Mouse (Mus musculus) lung, embryonic 14.5 days (tissue): ENCODE results near the gene Sox5. TPM values are rescaled to one million over a fixed set of nuclear protein-coding genes. Genes with fewer than 3 reads are reported as not detected.

Source experiments
- ATAC-seq: fragments of 200-750 bp; cut with Nextera tagmentation; 2 replicates; pipeline ENCODE4 v1.8.0; 2017; ENCODE audit warnings: mild to moderate bottlenecking, moderate TSS enrichment, moderate library complexity; ENCODE audit not compliant: insufficient read depth
- DNase-seq: peaks from one replicate; pipeline ENCODE4 v3.0.0-alpha.2; 2015
- H3K27ac ChIP-seq: fragments of 300-500 bp; sonication (generic); 2 replicates; pipeline ENCODE4 v1.5.1; 2014; ENCODE audit warnings: low read depth, mild to moderate bottlenecking, moderate library complexity
- H3K27me3 ChIP-seq: fragments of 300-500 bp; sonication (generic); 2 replicates; pipeline ENCODE4 v1.6.1; 2014; ENCODE audit warnings: low read length, control low read depth; ENCODE audit not compliant: insufficient read depth
- H3K36me3 ChIP-seq: fragments of 300-500 bp; sonication (generic); 2 replicates; pipeline ENCODE4 v1.6.1; 2014; ENCODE audit warnings: control low read depth; ENCODE audit not compliant: insufficient read depth
- H3K4me1 ChIP-seq: fragments of 300-500 bp; sonication (generic); 2 replicates; pipeline ENCODE4 v1.6.1; 2014; ENCODE audit warnings: antibody characterized with exemption, control low read depth; ENCODE audit not compliant: insufficient read depth
- H3K4me2 ChIP-seq: fragments of 300-500 bp; sonication (generic); 2 replicates; pipeline ENCODE4 v1.6.1; 2014; ENCODE audit warnings: mild to moderate bottlenecking
- H3K4me3 ChIP-seq: fragments of 300-500 bp; sonication (generic); 2 replicates; pipeline ENCODE4 v1.5.1; 2014; ENCODE audit warnings: low read depth, low read length
- H3K9ac ChIP-seq: fragments of 300-500 bp; sonication (generic); 2 replicates; pipeline ENCODE4 v1.6.1; 2014
- H3K9me3 ChIP-seq: fragments of 300-500 bp; sonication (generic); 2 replicates; pipeline ENCODE4 v1.6.1; 2016; ENCODE audit warnings: low read depth, low read length, control low read depth
- CTCF ChIP-seq: IDR thresholded peaks from 2 replicates; pipeline ENCODE4 v1.5.1; 2016; ENCODE audit warnings: antibody characterized with exemption, low read depth
- WGBS: fragments of 180-500 bp; shearing (Covaris S2); extraction: QIAGEN DNeasy Blood & Tissue Kit; methylation state at CpG from one replicate; pipeline ENCODE4 v1.1.7; 2014; 5-methylcytosine and 5-hydroxymethylcytosine counted together
- polyA plus RNA-seq: library from polyadenylated mRNA; unstranded; fragments of >200 nt; fragmentation: Nextera tagmentation; extraction: Ambion mirVana; gene quantifications from 2 replicates; pipeline ENCODE4 v1.2.1, GENCODE M21; 2014

Gene Sox5
- polyA plus RNA-seq, 1 experiment from 2014 or later = 21.3 TPM

DNA sequence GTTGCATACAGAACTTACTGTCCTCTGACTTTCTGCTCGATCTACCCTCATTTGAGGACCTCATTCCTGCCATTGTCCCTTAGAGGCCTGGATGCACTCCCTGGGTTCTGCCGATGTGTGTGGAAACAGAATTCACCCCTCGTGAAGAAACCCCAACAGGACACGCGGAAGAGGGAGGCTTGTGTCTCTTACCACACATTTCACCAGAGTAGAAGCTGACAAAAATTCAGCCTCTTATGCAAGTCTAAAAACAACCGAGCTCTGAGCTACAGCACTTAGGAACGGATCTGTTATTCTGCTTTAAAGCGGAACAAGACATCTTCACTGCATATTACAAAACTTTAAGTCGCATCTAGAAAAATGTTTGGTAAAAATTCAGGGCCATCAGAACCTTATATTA is 618.3 kb downstream of the Sox5 start:
- Histone ChIP-seq H3K4me2 (no peak overlapping the region), H3K9ac (no peak overlapping the region), H3K36me3 (no peaks in the 10 kb centered on the region), H3K4me3 (no peak overlapping the region), H3K27ac (no peak overlapping the region), H3K4me1 (0 out of 2 replicates have a peak, but pooled peaks cover 2% of the 10 kb centered on the region), H3K27me3 (no peaks in the 10 kb centered on the region), H3K9me3 (no peaks in the 10 kb centered on the region)
- ATAC-seq = no peak
- TF ChIP-seq CTCF = no peak
- 77% methylated on average over 9 of the region's 9 CpGs for WGBS
- DNase-seq = no peak

GRCm38 (mm10) chr6:144158637-144159036 is 623.1 kb downstream of the Sox5 start:
- ATAC-seq = no peak
- 93% methylated on average over 12 of the region's 12 CpGs for WGBS
- no peak overlapping the region for H3K9ac ChIP-seq

DNA sequence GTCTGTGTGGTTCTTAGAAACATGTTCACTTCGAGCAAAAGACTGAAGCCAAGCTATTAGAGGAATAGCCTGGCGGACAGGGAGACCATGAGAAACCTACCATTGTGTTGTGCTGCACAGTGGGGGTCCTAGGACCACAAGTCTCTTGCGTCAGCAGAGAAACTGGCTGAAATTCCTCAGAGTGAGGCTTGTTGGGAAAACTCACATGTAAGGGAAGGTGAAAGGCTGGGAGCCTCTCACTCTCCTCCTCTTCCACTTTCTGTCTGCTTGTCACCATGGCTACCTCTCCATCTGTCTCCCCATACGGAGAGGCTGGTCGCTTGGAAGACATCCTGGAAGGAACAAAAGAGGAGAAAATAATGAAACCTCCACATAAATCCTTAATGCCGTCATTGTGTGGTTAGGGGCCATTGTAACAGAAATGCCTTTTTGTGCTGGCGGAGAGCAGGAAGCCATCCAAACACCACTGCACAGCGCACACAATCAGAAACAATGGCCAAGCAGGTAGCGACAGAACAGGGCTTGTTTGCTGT is 626.8 kb downstream of the Sox5 start:
- Histone ChIP-seq H3K9ac (no peak overlapping the region), H3K4me3 (no peak overlapping the region), H3K4me1 (no peaks in the 10 kb centered on the region), H3K9me3 (no peaks in the 10 kb centered on the region), H3K27me3 (no peaks in the 10 kb centered on the region), H3K27ac (no peak overlapping the region), H3K36me3 (no peaks in the 10 kb centered on the region), H3K4me2 (no peak overlapping the region)
- 64% methylated on average over 9 of the region's 9 CpGs for WGBS
- DNase-seq (no peak), ATAC-seq (no peak)
- no peak for TF ChIP-seq CTCF

More at GRCm38 (mm10) chr6:144158637-144159036, 623.1 kb downstream of the Sox5 start:
- H3K4me2 ChIP-seq = no peak overlapping the region
- H3K27me3 ChIP-seq = no peaks in the 10 kb centered on the region
- no peaks in the 10 kb centered on the region for H3K9me3 ChIP-seq
- DNase-seq = no peak
- no peak overlapping the region for H3K27ac ChIP-seq
- H3K36me3 ChIP-seq = no peaks in the 10 kb centered on the region
- no peak overlapping the region for H3K4me3 ChIP-seq
- no peak for TF ChIP-seq CTCF
- H3K4me1 ChIP-seq = no peaks in the 10 kb centered on the region

- H3K4me2 ChIP-seq = no peak overlapping the region
- TF ChIP-seq CTCF = no peak
- no peaks in the 10 kb centered on the region for H3K4me1 ChIP-seq
- H3K9ac ChIP-seq = no peak overlapping the region
- no peak overlapping the region for H3K27ac ChIP-seq
- 33% methylated on average over 3 of the region's 3 CpGs for WGBS
- DNase-seq = no peak
- ATAC-seq = no peak
- no peaks in the 10 kb centered on the region for H3K27me3 ChIP-seq
- H3K9me3 ChIP-seq = no peaks in the 10 kb centered on the region
- H3K4me3 ChIP-seq = no peak overlapping the region
- no peaks in the 10 kb centered on the region for H3K36me3 ChIP-seq
These were observed 629.8 kb downstream of the Sox5 start for GRCm38 (mm10) chr6:144151957-144152356.

GRCm38 (mm10) chr6:144151075-144151474 is 630.7 kb downstream of the Sox5 start:
- ATAC-seq (no peak), DNase-seq (no peak)
- Histone ChIP-seq H3K27ac (no peak overlapping the region), H3K4me2 (no peak overlapping the region), H3K9me3 (no peaks in the 10 kb centered on the region), H3K27me3 (no peaks in the 10 kb centered on the region), H3K4me1 (no peaks in the 10 kb centered on the region), H3K36me3 (no peaks in the 10 kb centered on the region), H3K4me3 (no peak overlapping the region), H3K9ac (no peak overlapping the region)
- WGBS = 76% methylated on average over 10 of the region's 10 CpGs
- TF ChIP-seq CTCF = no peak

GRCm38 (mm10) chr6:144137397-144137796 is 644.4 kb downstream of the Sox5 start:
- TF ChIP-seq CTCF = no peak
- H3K36me3 ChIP-seq = no peaks in the 10 kb centered on the region
- DNase-seq (no peak), ATAC-seq (no peak; the same call in 1 of the 2 replicates)
- no peaks in the 10 kb centered on the region for H3K9me3 ChIP-seq
- H3K4me2 ChIP-seq = no peak overlapping the region
- H3K27ac ChIP-seq = no peak overlapping the region
- no peak overlapping the region for H3K4me3 ChIP-seq
- H3K4me1 ChIP-seq = no peaks in the 10 kb centered on the region
- WGBS = 68% methylated on average over 5 of the region's 5 CpGs
- no peaks in the 10 kb centered on the region for H3K27me3 ChIP-seq
- no peak overlapping the region for H3K9ac ChIP-seq

GRCm38 (mm10) chr6:144136894-144137293 is 644.9 kb downstream of the Sox5 start:
- H3K27ac ChIP-seq = no peak overlapping the region
- DNase-seq = no peak
- H3K9me3 ChIP-seq = no peaks in the 10 kb centered on the region
- H3K4me2 ChIP-seq = no peak overlapping the region
- no peaks in the 10 kb centered on the region for H3K4me1 ChIP-seq
- H3K36me3 ChIP-seq = no peaks in the 10 kb centered on the region
- no peak overlapping the region for H3K4me3 ChIP-seq
- WGBS = 87% methylated on average over 4 of the region's 4 CpGs
- no peak for ATAC-seq
- TF ChIP-seq CTCF = no peak
- H3K9ac ChIP-seq = no peak overlapping the region
- H3K27me3 ChIP-seq = no peaks in the 10 kb centered on the region

- H3K9me3 ChIP-seq = no peaks in the 10 kb centered on the region
- H3K9ac ChIP-seq = no peak overlapping the region
- TF ChIP-seq CTCF = no peak
- no peaks in the 10 kb centered on the region for H3K27me3 ChIP-seq
- H3K36me3 ChIP-seq = no peaks in the 10 kb centered on the region
- 89% methylated on average over 12 of the region's 12 CpGs for WGBS
- no peak overlapping the region for H3K4me2 ChIP-seq
- no peaks in the 10 kb centered on the region for H3K4me1 ChIP-seq
- DNase-seq (no peak), ATAC-seq (no peak)
- H3K4me3 ChIP-seq = no peak overlapping the region
- no peak overlapping the region for H3K27ac ChIP-seq
These were observed 651.9 kb downstream of the Sox5 start for GRCm38 (mm10) chr6:144129927-144130326.
